Mouse (Mus musculus): ENCODE measurements around the gene Stxbp1. TPM values are rescaled to one million over a fixed set of nuclear protein-coding genes. Genes with fewer than 3 reads are reported as not detected.
"Not testable (repeated sequence)": the region's sequence is repeated elsewhere in the genome, so short reads cannot be mapped to it uniquely, and the experiment has no call there.

Gene Stxbp1
- polyA plus RNA-seq, 1 experiment from 2014 or later = 21.9 TPM

GRCm38 (mm10) chr2:32863317-32863716, 16.3 kb upstream of the Stxbp1 start:
- no peak for ATAC-seq (ENCODE audit: low read depth)
- Histone ChIP-seq H3K27me3 (ENCODE audit: control insufficient read depth, insufficient read depth, low read depth, low read length) (no peaks in the 10 kb centered on the region), H3K4me1 (replicated peaks; ENCODE audit: control insufficient read depth, insufficient read depth, low read length) (no peaks in the 10 kb centered on the region), H3K36me3 (ENCODE audit: control insufficient read depth, insufficient read depth, low read length) (no peaks in the 10 kb centered on the region), H3K9ac (ENCODE audit: low read length) (no peak overlapping the region), H3K27ac (ENCODE audit: low read length) (no peak overlapping the region), H3K9me3 (ENCODE audit: control insufficient read depth, low read length) (no peaks in the 10 kb centered on the region), H3K4me3 (ENCODE audit: low read length) (no peak overlapping the region), H3K4me2 (ENCODE audit: low read depth, low read length) (no peak overlapping the region)
- 75% methylated on average over 3 of the region's 3 CpGs for WGBS

GRCm38 (mm10) chr2:32860799-32861198, 13.8 kb upstream of the Stxbp1 start:
- H3K9me3 ChIP-seq (ENCODE audit: control insufficient read depth, low read length) = no peaks in the 10 kb centered on the region
- no peak overlapping the region for H3K9ac ChIP-seq (ENCODE audit: low read length)
- H3K27ac ChIP-seq (ENCODE audit: low read length) = no peak overlapping the region
- no peaks in the 10 kb centered on the region; the same call in 1 of the 2 replicates for H3K4me1 ChIP-seq (replicated peaks; ENCODE audit: control insufficient read depth, insufficient read depth, low read length)
- H3K4me2 ChIP-seq (ENCODE audit: low read depth, low read length) = no peak overlapping the region
- 82% methylated on average over 8 of the region's 8 CpGs for WGBS
- no peaks in the 10 kb centered on the region for H3K36me3 ChIP-seq (ENCODE audit: control insufficient read depth, insufficient read depth, low read length)
- no peak overlapping the region for H3K4me3 ChIP-seq (ENCODE audit: low read length)
- no peaks in the 10 kb centered on the region for H3K27me3 ChIP-seq (ENCODE audit: control insufficient read depth, insufficient read depth, low read depth, low read length)
- ATAC-seq (ENCODE audit: low read depth) = no peak

- Histone ChIP-seq H3K27me3 (ENCODE audit: control insufficient read depth, insufficient read depth, low read depth, low read length) (no peaks in the 10 kb centered on the region), H3K4me3 (ENCODE audit: low read length) (no peak overlapping the region), H3K9me3 (ENCODE audit: control insufficient read depth, low read length) (no peaks in the 10 kb centered on the region), H3K4me2 (ENCODE audit: low read depth, low read length) (no peak overlapping the region), H3K9ac (ENCODE audit: low read length) (no peak overlapping the region), H3K36me3 (ENCODE audit: control insufficient read depth, insufficient read depth, low read length) (no peaks in the 10 kb centered on the region), H3K4me1 (replicated peaks; ENCODE audit: control insufficient read depth, insufficient read depth, low read length) (no peaks in the 10 kb centered on the region; the same call in 1 of the 2 replicates), H3K27ac (ENCODE audit: low read length) (no peak overlapping the region)
- WGBS = 71% methylated on average over 5 of the region's 5 CpGs
- no peak for ATAC-seq (ENCODE audit: low read depth)
These were observed 12.6 kb upstream of the Stxbp1 start for GRCm38 (mm10) chr2:32859622-32860012.

GRCm38 (mm10) chr2:32859010-32859621, 12.1 kb upstream of the Stxbp1 start:
- WGBS = 47% methylated on average over 10 of the region's 10 CpGs
- Histone ChIP-seq H3K27ac (ENCODE audit: low read length) (no peak overlapping the region), H3K4me1 (replicated peaks; ENCODE audit: control insufficient read depth, insufficient read depth, low read length) (no peaks in the 10 kb centered on the region; the same call in 1 of the 2 replicates), H3K36me3 (ENCODE audit: control insufficient read depth, insufficient read depth, low read length) (no peaks in the 10 kb centered on the region), H3K27me3 (ENCODE audit: control insufficient read depth, insufficient read depth, low read depth, low read length) (no peaks in the 10 kb centered on the region), H3K4me3 (ENCODE audit: low read length) (no peak overlapping the region), H3K4me2 (ENCODE audit: low read depth, low read length) (no peak overlapping the region), H3K9ac (ENCODE audit: low read length) (no peak overlapping the region), H3K9me3 (ENCODE audit: control insufficient read depth, low read length) (no peaks in the 10 kb centered on the region)
- ATAC-seq (ENCODE audit: low read depth) = peak; percentile 21; the same call in 1 of the 2 replicates

GRCm38 (mm10) chr2:32857584-32857983, 10.5 kb upstream of the Stxbp1 start:
- under 1% methylated on average over 7 of the region's 7 CpGs for WGBS
- Histone ChIP-seq H3K9ac (ENCODE audit: low read length) (no peak overlapping the region), H3K27ac (ENCODE audit: low read length) (no peak overlapping the region), H3K27me3 (ENCODE audit: control insufficient read depth, insufficient read depth, low read depth, low read length) (peaks cover 3% of the 10 kb centered on the region; the same call in 1 of the 2 replicates), H3K4me1 (replicated peaks; ENCODE audit: control insufficient read depth, insufficient read depth, low read length) (no peaks in the 10 kb centered on the region; the same call in 1 of the 2 replicates), H3K4me2 (ENCODE audit: low read depth, low read length) (no peak overlapping the region), H3K9me3 (ENCODE audit: control insufficient read depth, low read length) (no peaks in the 10 kb centered on the region), H3K36me3 (ENCODE audit: control insufficient read depth, insufficient read depth, low read length) (no peaks in the 10 kb centered on the region), H3K4me3 (ENCODE audit: low read length) (no peak overlapping the region)
- peak; percentile 76 for ATAC-seq (ENCODE audit: low read depth)

- H3K9ac ChIP-seq (ENCODE audit: low read length) = no peak overlapping the region
- WGBS = 52% methylated on average over 5 of the region's 5 CpGs
- no peak for ATAC-seq (ENCODE audit: low read depth)
These were observed 8.9 kb upstream of the Stxbp1 start for GRCm38 (mm10) chr2:32855790-32856465.

GRCm38 (mm10) chr2:32855046-32855785, 8.2 kb upstream of the Stxbp1 start:
- no peak overlapping the region for H3K4me3 ChIP-seq (ENCODE audit: low read length)
- no peak overlapping the region for H3K9ac ChIP-seq (ENCODE audit: low read length)
- ATAC-seq (ENCODE audit: low read depth) = no peak
- no peak overlapping the region for H3K27ac ChIP-seq (ENCODE audit: low read length)
- no peaks in the 10 kb centered on the region for H3K9me3 ChIP-seq (ENCODE audit: control insufficient read depth, low read length)
- peaks cover 3% of the 10 kb centered on the region for H3K4me1 ChIP-seq (replicated peaks; ENCODE audit: control insufficient read depth, insufficient read depth, low read length)
- WGBS = 46% methylated on average over 7 of the region's 7 CpGs
- peaks cover 9% of the 10 kb centered on the region; the same call in 1 of the 2 replicates for H3K27me3 ChIP-seq (ENCODE audit: control insufficient read depth, insufficient read depth, low read depth, low read length)
- H3K4me2 ChIP-seq (ENCODE audit: low read depth, low read length) = no peak overlapping the region
- H3K36me3 ChIP-seq (ENCODE audit: control insufficient read depth, insufficient read depth, low read length) = no peaks in the 10 kb centered on the region

More at GRCm38 (mm10) chr2:32855790-32856465, 8.9 kb upstream of the Stxbp1 start:
- Histone ChIP-seq H3K27ac (ENCODE audit: low read length) (no peak overlapping the region), H3K9me3 (ENCODE audit: control insufficient read depth, low read length) (no peaks in the 10 kb centered on the region), H3K4me1 (replicated peaks; ENCODE audit: control insufficient read depth, insufficient read depth, low read length) (peaks cover 3% of the 10 kb centered on the region), H3K27me3 (ENCODE audit: control insufficient read depth, insufficient read depth, low read depth, low read length) (peaks cover 9% of the 10 kb centered on the region; the same call in 1 of the 2 replicates), H3K4me2 (ENCODE audit: low read depth, low read length) (no peak overlapping the region), H3K4me3 (ENCODE audit: low read length) (no peak overlapping the region), H3K36me3 (ENCODE audit: control insufficient read depth, insufficient read depth, low read length) (no peaks in the 10 kb centered on the region)

GRCm38 (mm10) chr2:32854206-32854605, 7.2 kb upstream of the Stxbp1 start:
- WGBS = 4% methylated on average over 8 of the region's 8 CpGs
- H3K27me3 ChIP-seq (ENCODE audit: control insufficient read depth, insufficient read depth, low read depth, low read length) = peaks cover 9% of the 10 kb centered on the region; the same call in 1 of the 2 replicates

GRCm38 (mm10) chr2:32853716-32854115, 6.7 kb upstream of the Stxbp1 start:
- not testable (repeated sequence) for H3K4me1 ChIP-seq (replicated peaks; ENCODE audit: control insufficient read depth, insufficient read depth, low read length); H3K4me2 ChIP-seq (ENCODE audit: low read depth, low read length); H3K27me3 ChIP-seq (ENCODE audit: control insufficient read depth, insufficient read depth, low read depth, low read length); H3K27ac ChIP-seq (ENCODE audit: low read length); H3K36me3 ChIP-seq (ENCODE audit: control insufficient read depth, insufficient read depth, low read length); H3K9me3 ChIP-seq (ENCODE audit: control insufficient read depth, low read length); H3K4me3 ChIP-seq (ENCODE audit: low read length); ATAC-seq (ENCODE audit: low read depth)
- 0 out of 2 replicates have a peak overlapping the region, but pooled peaks have one; percentile 14 for H3K9ac ChIP-seq (ENCODE audit: low read length)
- WGBS = 62% methylated on average over 4 of the region's 4 CpGs

More at GRCm38 (mm10) chr2:32854206-32854605, 7.2 kb upstream of the Stxbp1 start:
- ATAC-seq (ENCODE audit: low read depth) = peak; percentile 79
- H3K9me3 ChIP-seq (ENCODE audit: control insufficient read depth, low read length) = no peaks in the 10 kb centered on the region
- 0 out of 2 replicates have a peak overlapping the region, but pooled peaks have one; percentile 14 for H3K9ac ChIP-seq (ENCODE audit: low read length)
- peaks cover 3% of the 10 kb centered on the region for H3K4me1 ChIP-seq (replicated peaks; ENCODE audit: control insufficient read depth, insufficient read depth, low read length)
- no peaks in the 10 kb centered on the region for H3K36me3 ChIP-seq (ENCODE audit: control insufficient read depth, insufficient read depth, low read length)
- no peak overlapping the region for H3K4me3 ChIP-seq (ENCODE audit: low read length)
- H3K4me2 ChIP-seq (ENCODE audit: low read depth, low read length) = no peak overlapping the region
- H3K27ac ChIP-seq (ENCODE audit: low read length) = no peak overlapping the region
